Comparison of ENCODE assay signal across 8 mouse cellular contexts in the genomic region with DNA sequence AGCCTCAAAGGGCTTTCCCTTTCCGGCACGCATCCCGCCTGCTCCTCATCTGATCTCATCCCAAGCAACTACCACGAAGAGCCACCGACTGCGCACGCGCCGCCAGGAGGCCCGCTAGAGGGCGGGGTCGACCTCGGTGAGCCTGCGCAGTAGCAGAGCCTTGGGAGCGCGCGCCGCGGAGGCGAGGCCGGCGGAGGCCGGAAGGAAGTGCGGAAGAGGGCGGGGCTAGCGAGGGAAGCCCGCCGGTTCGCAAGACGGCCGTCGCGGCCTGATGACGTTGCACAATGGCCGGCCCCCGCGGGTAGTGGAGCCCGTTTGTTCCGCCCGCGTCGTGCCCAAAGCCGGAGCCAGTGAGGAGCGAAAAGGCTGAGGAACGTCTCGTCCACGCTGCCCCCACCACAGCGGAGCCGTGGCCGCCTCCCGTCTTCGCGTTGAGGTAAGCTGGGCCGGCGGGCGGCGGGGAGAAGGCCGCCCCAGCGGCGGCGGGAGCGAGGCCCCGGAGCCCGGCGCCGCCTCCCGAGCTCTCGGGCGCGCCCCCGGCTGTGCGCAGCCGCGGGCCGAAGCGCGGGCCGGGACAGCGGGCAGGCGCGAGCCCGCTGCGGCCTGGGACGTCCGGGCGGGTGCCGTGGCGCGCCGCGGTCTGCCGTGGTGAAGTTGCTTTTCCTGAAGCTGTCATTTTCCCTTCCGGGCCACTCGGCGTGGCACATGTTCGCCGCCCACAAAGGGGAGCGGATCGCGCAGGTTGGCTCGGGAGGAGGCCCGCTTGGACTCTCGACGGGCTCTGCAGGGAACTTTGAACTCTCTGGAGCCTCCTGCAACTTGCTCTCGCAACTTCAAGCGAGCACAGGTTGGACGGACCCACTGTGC. TPM values are rescaled to one million over a fixed set of nuclear protein-coding genes. Genes with fewer than 3 reads are reported as not detected.
A peak's percentile ranks its signal among the peaks of the same experiment; 100 is the strongest.
DNase-seq lines count a peak whose midpoint lies in the region; ATAC-seq lines count a peak whose summit lies in the region.

Zc3h18 (plus strand) TSS at position 245 of the 867 bp plus-strand sequence.

- H3K9me3 ChIP-seq in intestine, embryonic 14.5 days (ENCODE audit: control insufficient read depth, low read length): no peaks in the 10 kb centered on the region

- peak within 1 kb of the TSS; percentile 83 for H3K4me2 ChIP-seq in intestine, embryonic 14.5 days (ENCODE audit: low read length)

- H3K4me3 ChIP-seq in intestine, embryonic 14.5 days (ENCODE audit: low read depth, low read length): peak within 1 kb of the TSS; percentile 92

- peak within 1 kb of the TSS; percentile 92 for H3K27ac ChIP-seq in intestine, embryonic 14.5 days (ENCODE audit: low read depth)

- WGBS in intestine, embryonic 14.5 days: under 1% methylated on average over 95 of the region's 107 CpGs

- peak; percentile 99 to 100 for DNase-seq in adrenal gland, adult 18-20 months (ENCODE audit: low spot score in 2 of 2)
- DNase-seq in embryo, embryonic 11 days: peak; percentile 100
- DNase-seq in gastrocnemius, postnatal 25 days: peak; percentile 98
- DNase-seq in intestine, embryonic 14.5 days (ENCODE audit: low spot score): peak; percentile 98
- DNase-seq in left cerebral cortex, postnatal 14 days (ENCODE audit: low spot score in 2 of 2): peak; percentile 99 to 100
- DNase-seq in mesoderm, embryonic 11.5 days (ENCODE audit: low read depth, low spot score): peak; percentile 99
- peak; percentile 98 to 99 for DNase-seq in right cerebral cortex, postnatal 36 days (ENCODE audit: low spot score in 2 of 2)
- DNase-seq in yolk sac, embryonic 10.5 days (ENCODE audit: low spot score): peak; percentile 98

- ATAC-seq in intestine, embryonic 14.5 days (replicated peaks; ENCODE audit: low FRiP score, low TSS enrichment, low read depth): peak; percentile 89

- H3K36me3 ChIP-seq in intestine, embryonic 14.5 days (ENCODE audit: control insufficient read depth, insufficient read depth, low read length): peaks cover 18% of the 10 kb centered on the region

- intact Hi-C loops in left cerebral cortex, postnatal 14 days (cut with DNase I): loop anchor here (5.0 kb wide), 1 partner anchor 101 kb away; the partner anchor contains the start of genes Ctu2 and Rnf166

- H3K9ac ChIP-seq in intestine, embryonic 14.5 days (ENCODE audit: low read length): peak within 1 kb of the TSS; percentile 89

- H3K4me1 ChIP-seq in intestine, embryonic 14.5 days (replicated peaks; ENCODE audit: control insufficient read depth, insufficient read depth, low read length): peaks cover 11% of the 10 kb centered on the region

- no peaks in the 10 kb centered on the region for H3K27me3 ChIP-seq in intestine, embryonic 14.5 days (replicated peaks; ENCODE audit: control insufficient read depth, insufficient read depth, low read length)

RNA-seq across cellular contexts. Expression of gene Zc3h18, which starts in this region (rescaled TPM):
- total RNA-seq in adrenal gland, adult 18-20 months (2021): 10 to 100 TPM; 39.9 to 45.1 TPM
- 10 to 100 TPM; 18.1 to 21.0 TPM for total RNA-seq in gastrocnemius, postnatal 25 days (2021)
- polyA plus RNA-seq in intestine, embryonic 14.5 days (2014; fragmentation: Nextera tagmentation; extraction: Ambion mirVana): 37.0 and 38.6 TPM in 2 replicates
- 10 to 100 TPM; 36.0 to 39.4 TPM for total RNA-seq in left cerebral cortex, postnatal 14 days (2021)

Comparison
In these comparisons a context has a peak if more than half of its experiments do, and no peak if none do; other contexts are left out.
1. Peak in every context shown above with its lines: DNase-seq, ATAC-seq, H3K4me3 ChIP-seq and H3K27ac ChIP-seq.